Mouse (Mus musculus) midbrain, embryonic 16.5 days (tissue): ENCODE measurements around the gene Ascc1. TPM values are rescaled to one million over a fixed set of nuclear protein-coding genes. Genes with fewer than 3 reads are reported as not detected.

Experiments used
- ATAC-seq: fragments of 200-750 bp; cut with Nextera tagmentation; 2 replicates; pipeline ENCODE4 v1.8.0; 2017; ENCODE audit warnings: moderate TSS enrichment
- H3K27ac ChIP-seq: fragments of 300-500 bp; sonication (generic); 2 replicates; pipeline ENCODE4 v1.5.1; 2014; ENCODE audit warnings: mild to moderate bottlenecking, low read length, mixed read lengths
- H3K27me3 ChIP-seq: fragments of 300-500 bp; sonication (generic); 2 replicates; pipeline ENCODE4 v1.6.1; 2014; ENCODE audit warnings: low read depth, low read length, mixed read lengths; ENCODE audit not compliant: control insufficient read depth, insufficient read depth
- H3K36me3 ChIP-seq: fragments of 300-500 bp; sonication (generic); 2 replicates; pipeline ENCODE4 v1.6.1; 2014; ENCODE audit warnings: mild to moderate bottlenecking, low read length, moderate library complexity, mixed read lengths; ENCODE audit not compliant: control insufficient read depth, insufficient read depth
- H3K4me1 ChIP-seq: fragments of 300-500 bp; sonication (generic); 2 replicates; pipeline ENCODE4 v1.6.1; 2014; ENCODE audit warnings: mild to moderate bottlenecking, low read length, mixed read lengths; ENCODE audit not compliant: control insufficient read depth, insufficient read depth
- H3K4me2 ChIP-seq: fragments of 300-500 bp; sonication (generic); 2 replicates; pipeline ENCODE4 v1.6.1; 2014; ENCODE audit warnings: mild to moderate bottlenecking, low read length, mixed read lengths
- H3K4me3 ChIP-seq: fragments of 300-500 bp; sonication (generic); 2 replicates; pipeline ENCODE4 v1.5.1; 2014; ENCODE audit warnings: low read depth, mild to moderate bottlenecking, low read length, moderate library complexity, mixed read lengths
- H3K9ac ChIP-seq: fragments of 300-500 bp; sonication (generic); 2 replicates; pipeline ENCODE4 v1.6.1; 2014; ENCODE audit warnings: low read depth, low read length, mixed read lengths
- H3K9me3 ChIP-seq: fragments of 300-500 bp; sonication (generic); replicated peaks from 2 replicates; pipeline ENCODE4 v1.6.1; 2014; ENCODE audit warnings: mild to moderate bottlenecking, low read length, mixed read lengths; ENCODE audit not compliant: control insufficient read depth, poor library complexity, severe bottlenecking
- WGBS: fragments of 180-500 bp; shearing (Covaris S2); extraction: QIAGEN DNeasy Blood & Tissue Kit; methylation state at CpG from one replicate; pipeline ENCODE4 v1.1.7; 2014; 5-methylcytosine and 5-hydroxymethylcytosine counted together
- polyA plus RNA-seq: library from polyadenylated mRNA; unstranded; fragments of >200 nt; fragmentation: Nextera tagmentation; extraction: Ambion mirVana; gene quantifications from 2 replicates; pipeline ENCODE4 v1.2.1, GENCODE M21; 2015

Gene Ascc1
- polyA plus RNA-seq, 1 experiment from 2014 or later, result 54.5 TPM

- Histone ChIP-seq H3K4me2 (no peak overlapping the region), H3K9me3 (no peaks in the 10 kb centered on the region), H3K36me3 (no peaks in the 10 kb centered on the region), H3K9ac (peak overlapping the region; percentile 20; the same call in 1 of the 2 replicates), H3K27me3 (no peaks in the 10 kb centered on the region), H3K4me3 (no peak overlapping the region), H3K4me1 (peaks cover 15% of the 10 kb centered on the region), H3K27ac (peak overlapping the region; percentile 43)
- WGBS, result 69% methylated on average over 21 of the region's 21 CpGs
- no peak for ATAC-seq
These were observed 78.6 kb downstream of the Ascc1 start for GRCm38 (mm10) chr10:60080982-60081825.

GRCm38 (mm10) chr10:60081905-60082304 lies 79.3 kb downstream of the Ascc1 start:
- no peak overlapping the region for H3K9ac ChIP-seq

GRCm38 (mm10) chr10:60084065-60084464 lies 81.5 kb downstream of the Ascc1 start:
- Histone ChIP-seq H3K9ac (no peak overlapping the region), H3K9me3 (no peaks in the 10 kb centered on the region), H3K27me3 (no peaks in the 10 kb centered on the region), H3K36me3 (no peaks in the 10 kb centered on the region), H3K4me1 (peaks cover 13% of the 10 kb centered on the region), H3K4me3 (no peak overlapping the region), H3K4me2 (no peak overlapping the region), H3K27ac (no peak overlapping the region)
- WGBS, result 87% methylated on average over 4 of the region's 4 CpGs
- no peak for ATAC-seq

More at GRCm38 (mm10) chr10:60081905-60082304, 79.3 kb downstream of the Ascc1 start:
- WGBS, result 43% methylated on average over 5 of the region's 5 CpGs
- Histone ChIP-seq H3K36me3 (no peaks in the 10 kb centered on the region), H3K4me1 (peaks cover 15% of the 10 kb centered on the region), H3K27me3 (no peaks in the 10 kb centered on the region), H3K4me3 (no peak overlapping the region), H3K4me2 (no peak overlapping the region), H3K9me3 (no peaks in the 10 kb centered on the region), H3K27ac (no peak overlapping the region)
- no peak for ATAC-seq

DNA sequence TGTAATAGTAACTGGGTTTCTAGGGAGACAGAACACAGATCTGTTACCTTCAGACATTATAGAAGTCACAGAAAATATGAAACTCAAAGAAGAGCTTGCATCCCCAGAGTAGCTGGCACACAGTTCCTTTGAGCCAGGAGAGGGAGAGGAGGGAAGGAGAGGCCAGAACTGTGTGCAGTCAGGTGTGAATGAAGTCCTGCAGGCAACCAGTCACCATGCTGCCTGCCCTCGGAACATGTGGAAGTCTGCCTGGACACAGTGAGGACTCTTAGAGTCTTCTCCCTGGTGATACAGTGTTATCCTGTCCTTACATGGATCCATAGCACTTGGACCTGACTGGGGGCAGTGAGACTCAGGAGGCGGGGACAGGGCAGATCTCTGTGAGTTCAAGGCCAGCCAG lies 89.7 kb downstream of the Ascc1 start:
- no peak overlapping the region for H3K4me2 ChIP-seq
- 67% methylated on average over 2 of the region's 2 CpGs for WGBS
- H3K9me3 ChIP-seq, result no peaks in the 10 kb centered on the region
- H3K36me3 ChIP-seq, result no peaks in the 10 kb centered on the region
- no peak overlapping the region for H3K4me3 ChIP-seq
- H3K27ac ChIP-seq, result no peak overlapping the region
- no peak for ATAC-seq
- no peaks in the 10 kb centered on the region for H3K27me3 ChIP-seq
- no peak overlapping the region for H3K9ac ChIP-seq
- H3K4me1 ChIP-seq, result peaks cover 4% of the 10 kb centered on the region; the same call in 1 of the 2 replicates

DNA sequence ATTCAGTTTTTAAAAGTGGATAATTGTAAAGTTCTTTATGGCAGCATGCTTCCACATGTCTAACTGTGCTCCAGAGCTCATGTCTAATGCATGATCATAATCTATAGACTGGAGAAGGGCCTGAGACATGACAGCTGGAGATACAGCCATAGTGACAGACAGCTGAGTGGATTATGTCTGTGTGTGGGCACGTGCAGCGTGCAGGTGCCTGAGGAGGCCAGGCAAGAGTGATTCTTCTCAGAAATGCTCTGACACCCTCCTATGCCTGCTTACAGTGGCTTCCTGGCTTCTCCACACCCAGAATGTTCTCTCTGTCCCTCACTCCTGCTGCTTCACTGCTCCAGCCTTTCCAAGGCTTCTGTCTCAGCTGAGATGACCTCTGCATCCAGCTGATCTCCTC lies 91.1 kb downstream of the Ascc1 start:
- Histone ChIP-seq H3K4me3 (no peak overlapping the region), H3K4me2 (no peak overlapping the region), H3K9ac (no peak overlapping the region), H3K9me3 (no peaks in the 10 kb centered on the region), H3K4me1 (peaks cover 4% of the 10 kb centered on the region; the same call in 1 of the 2 replicates), H3K27ac (no peak overlapping the region), H3K27me3 (no peaks in the 10 kb centered on the region), H3K36me3 (0 out of 2 replicates have a peak, but pooled peaks cover 2% of the 10 kb centered on the region)
- no peak for ATAC-seq
- 83% methylated on average over 2 of the region's 2 CpGs for WGBS

GRCm38 (mm10) chr10:60095558-60095957 lies 93.0 kb downstream of the Ascc1 start:
- Histone ChIP-seq H3K27ac (no peak overlapping the region), H3K9me3 (no peaks in the 10 kb centered on the region), H3K36me3 (0 out of 2 replicates have a peak, but pooled peaks cover 5% of the 10 kb centered on the region), H3K27me3 (no peaks in the 10 kb centered on the region), H3K4me3 (no peak overlapping the region), H3K4me1 (peaks cover 1% of the 10 kb centered on the region; the same call in 1 of the 2 replicates), H3K4me2 (no peak overlapping the region), H3K9ac (no peak overlapping the region)
- no peak for ATAC-seq
- WGBS, result 96% methylated on average over 2 of the region's 2 CpGs

- 0 out of 2 replicates have a peak, but pooled peaks cover 5% of the 10 kb centered on the region for H3K36me3 ChIP-seq
- H3K4me3 ChIP-seq, result no peak overlapping the region
- no peak overlapping the region for H3K4me2 ChIP-seq
- H3K9me3 ChIP-seq, result no peaks in the 10 kb centered on the region
- no peak overlapping the region for H3K9ac ChIP-seq
- no peaks in the 10 kb centered on the region for H3K4me1 ChIP-seq
- no peaks in the 10 kb centered on the region for H3K27me3 ChIP-seq
- H3K27ac ChIP-seq, result no peak overlapping the region
- no peak for ATAC-seq
- WGBS, result 47% methylated on average over 1 of the region's 1 CpGs
These were observed 93.7 kb downstream of the Ascc1 start for GRCm38 (mm10) chr10:60096302-60096701.

GRCm38 (mm10) chr10:60097146-60097545 lies 94.5 kb downstream of the Ascc1 start:
- Histone ChIP-seq H3K36me3 (0 out of 2 replicates have a peak, but pooled peaks cover 5% of the 10 kb centered on the region), H3K4me3 (no peak overlapping the region), H3K27me3 (no peaks in the 10 kb centered on the region), H3K27ac (no peak overlapping the region), H3K4me1 (no peaks in the 10 kb centered on the region), H3K9ac (no peak overlapping the region), H3K4me2 (no peak overlapping the region), H3K9me3 (no peaks in the 10 kb centered on the region)
- ATAC-seq, result no peak
- 91% methylated on average over 9 of the region's 9 CpGs for WGBS

GRCm38 (mm10) chr10:60097774-60098173 lies 95.2 kb downstream of the Ascc1 start:
- no peak overlapping the region for H3K4me2 ChIP-seq
- H3K9ac ChIP-seq, result no peak overlapping the region
- WGBS, result 90% methylated on average over 5 of the region's 5 CpGs
- H3K27me3 ChIP-seq, result no peaks in the 10 kb centered on the region
- no peaks in the 10 kb centered on the region for H3K4me1 ChIP-seq
- H3K27ac ChIP-seq, result no peak overlapping the region
- H3K36me3 ChIP-seq, result 0 out of 2 replicates have a peak, but pooled peaks cover 5% of the 10 kb centered on the region
- ATAC-seq, result no peak
- no peak overlapping the region for H3K4me3 ChIP-seq
- H3K9me3 ChIP-seq, result no peaks in the 10 kb centered on the region
